Mouse (Mus musculus): ENCODE results near the gene Nubpl. TPM values are rescaled to one million over a fixed set of nuclear protein-coding genes. Genes with fewer than 3 reads are reported as not detected.

Gene Nubpl
- polyA plus RNA-seq, 1 experiment from 2014 or later: 18.3 TPM

- H3K4me3 ChIP-seq: no peak overlapping the region
- H3K9me3 ChIP-seq (replicated peaks): no peaks in the 10 kb centered on the region
- peaks cover 5% of the 10 kb centered on the region for H3K4me1 ChIP-seq
- H3K27me3 ChIP-seq (ENCODE audit: low read depth, poor library complexity, severe bottlenecking): no peaks in the 10 kb centered on the region
- 94% methylated on average over 6 of the region's 6 CpGs for WGBS
- no peak for DNase-seq (ENCODE audit: low spot score)
- no peaks in the 10 kb centered on the region for H3K36me3 ChIP-seq
- no peak overlapping the region for H3K27ac ChIP-seq
Observed at GRCm38 (mm10) chr12:52361198-52361597, 263.7 kb downstream of the Nubpl start.

Other genes with a start within 250 kb of the Nubpl start
- 11.3 and 12.7 TPM in 2 replicates for gene Heatr5a, start 126.4 kb upstream of the Nubpl start, polyA plus RNA-seq (2016; fragmentation: Nextera tagmentation; extraction: Ambion mirVana)
- gene Dtd2, start 91.2 kb upstream of the Nubpl start, polyA plus RNA-seq (2016; fragmentation: Nextera tagmentation; extraction: Ambion mirVana): 21.1 and 21.4 TPM in 2 replicates
- gene Gpr33, start 69.7 kb upstream of the Nubpl start, polyA plus RNA-seq (2016; fragmentation: Nextera tagmentation; extraction: Ambion mirVana): not detected in 2 replicates

All from limb, embryonic 10.5 days (tissue).